Mouse (Mus musculus) G1E (cell line): ENCODE results near the gene Magi1. TPM values are rescaled to one million over a fixed set of nuclear protein-coding genes. Genes with fewer than 3 reads are reported as not detected.

Experiments used
- ATAC-seq: 2 replicates; pipeline ENCODE4 v1.8.0; 2016; ENCODE audit warnings: mild to moderate bottlenecking; ENCODE audit not compliant: insufficient number of reproducible peaks, poor library complexity, low FRiP score, severe bottlenecking; ENCODE audit errors: extremely low read depth
- DNase-seq: peaks from one replicate; pipeline ENCODE4 v3.0.0; 2012; ENCODE audit warnings: low spot score
- H3K27me3 ChIP-seq: 2 replicates; pipeline ENCODE4 v1.6.1; 2012; ENCODE audit warnings: mild to moderate bottlenecking, low read length, inconsistent platforms; ENCODE audit not compliant: insufficient read depth
- H3K36me3 ChIP-seq: replicated peaks from 2 replicates; pipeline ENCODE3; 2012; ENCODE audit warnings: mild to moderate bottlenecking, inconsistent platforms
- H3K4me1 ChIP-seq: 2 replicates; pipeline ENCODE4 v1.6.1; 2012; ENCODE audit warnings: low read depth, low read length, inconsistent platforms, mixed read lengths; ENCODE audit not compliant: insufficient read depth
- H3K4me3 ChIP-seq: 2 replicates; pipeline ENCODE4 v1.5.1; 2012; ENCODE audit warnings: low read depth, mild to moderate bottlenecking, inconsistent platforms, low read length, moderate library complexity, mixed read lengths
- H3K9me3 ChIP-seq: replicated peaks from 2 replicates; pipeline ENCODE4 v1.6.1; 2012; ENCODE audit warnings: inconsistent platforms
- CTCF ChIP-seq: IDR thresholded peaks from 2 replicates; pipeline ENCODE4 v1.5.1; 2012; ENCODE audit warnings: low read depth, low read length, inconsistent platforms, mixed read lengths
- GATA1 ChIP-seq: IDR thresholded peaks from 2 replicates; pipeline ENCODE4 v1.6.1; 2012; ENCODE audit warnings: borderline replicate concordance, low read length, inconsistent platforms, mixed read lengths
- GATA2 ChIP-seq: IDR thresholded peaks from 2 replicates; pipeline ENCODE4 v1.6.1; 2012; ENCODE audit warnings: low read depth, low read length, inconsistent platforms, borderline replicate concordance
- POLR2AphosphoS5 ChIP-seq: IDR thresholded peaks from 2 replicates; pipeline ENCODE4 v1.6.1; 2012; ENCODE audit warnings: low read depth, low read length, inconsistent platforms; ENCODE audit not compliant: insufficient replicate concordance
- TAL1 ChIP-seq: conservative IDR thresholded peaks from 2 replicates; pipeline ENCODE4 v1.6.1; 2012; ENCODE audit warnings: low read depth, low read length, inconsistent platforms, mixed read lengths
- polyA plus RNA-seq: library from polyadenylated mRNA; stranded (reverse); fragments of >175 nt; gene quantifications from 2 replicates; pipeline ENCODE4 v1.2.3, GENCODE M21; 2012
- total RNA-seq, 2 experiments: library from RNA; stranded (forward) in 1 of 2; stranded (reverse) in 1 of 2; fragments of 200-1000 nt in 1 of 2; fragments of >200 nt in 1 of 2; fragmentation: Nextera tagmentation in 1 of 2; gene quantifications; 2 replicates each; pipeline ENCODE4 v1.2.3; 2014 to 2017

Gene Magi1
- total and polyA plus RNA-seq, 3 experiments = 0.21 to 10.0 (median 1.6) TPM

GRCm38 (mm10) chr6:93893956-93894355, 389.8 kb downstream of the Magi1 start:
- TF ChIP-seq GATA1 (no peak), GATA2 (no peak), POLR2AphosphoS5 (no peak), CTCF (no peak), TAL1 (no peak)
- no peak for ATAC-seq

GRCm38 (mm10) chr6:93892922-93893321, 390.8 kb downstream of the Magi1 start:
- H3K4me1 ChIP-seq = no peaks in the 10 kb centered on the region
- no peak overlapping the region for H3K4me3 ChIP-seq
- TF ChIP-seq GATA1 (no peak), TAL1 (no peak), GATA2 (no peak), POLR2AphosphoS5 (no peak), CTCF (no peak)
- DNase-seq (no peak), ATAC-seq (no peak)
- H3K36me3 ChIP-seq = no peaks in the 10 kb centered on the region
- H3K9me3 ChIP-seq = 0 out of 2 replicates have a peak, but pooled peaks cover 4% of the 10 kb centered on the region
- H3K27me3 ChIP-seq = no peaks in the 10 kb centered on the region

More at GRCm38 (mm10) chr6:93893956-93894355, 389.8 kb downstream of the Magi1 start:
- Histone ChIP-seq H3K4me3 (no peak overlapping the region), H3K36me3 (no peaks in the 10 kb centered on the region), H3K4me1 (no peaks in the 10 kb centered on the region), H3K9me3 (0 out of 2 replicates have a peak, but pooled peaks cover 4% of the 10 kb centered on the region), H3K27me3 (no peaks in the 10 kb centered on the region)
- no peak for DNase-seq

GRCm38 (mm10) chr6:93890011-93890410, 393.7 kb downstream of the Magi1 start:
- no peak for ATAC-seq
- H3K9me3 ChIP-seq = 0 out of 2 replicates have a peak, but pooled peaks cover 2% of the 10 kb centered on the region
- TF ChIP-seq GATA2 (no peak), CTCF (no peak), POLR2AphosphoS5 (no peak), TAL1 (no peak), GATA1 (no peak)

GRCm38 (mm10) chr6:93877337-93877736, 406.4 kb downstream of the Magi1 start:
- DNase-seq (no peak), ATAC-seq (no peak)
- no peaks in the 10 kb centered on the region for H3K27me3 ChIP-seq
- peaks cover 9% of the 10 kb centered on the region; the same call in 1 of the 2 replicates for H3K9me3 ChIP-seq
- H3K36me3 ChIP-seq = no peaks in the 10 kb centered on the region
- peaks cover 9% of the 10 kb centered on the region for H3K4me1 ChIP-seq
- TF ChIP-seq GATA1 (no peak), POLR2AphosphoS5 (no peak), CTCF (no peak), GATA2 (no peak), TAL1 (no peak)
- H3K4me3 ChIP-seq = no peak overlapping the region

More at GRCm38 (mm10) chr6:93890011-93890410, 393.7 kb downstream of the Magi1 start:
- H3K27me3 ChIP-seq = no peaks in the 10 kb centered on the region
- no peak overlapping the region for H3K4me3 ChIP-seq
- no peaks in the 10 kb centered on the region for H3K4me1 ChIP-seq
- DNase-seq = no peak
- no peaks in the 10 kb centered on the region for H3K36me3 ChIP-seq

GRCm38 (mm10) chr6:93874936-93875335, 408.8 kb downstream of the Magi1 start:
- H3K27me3 ChIP-seq = no peaks in the 10 kb centered on the region
- DNase-seq = no peak
- no peak overlapping the region for H3K4me3 ChIP-seq
- peaks cover 9% of the 10 kb centered on the region; the same call in 1 of the 2 replicates for H3K9me3 ChIP-seq
- no peaks in the 10 kb centered on the region for H3K36me3 ChIP-seq
- no peak for ATAC-seq
- TF ChIP-seq GATA1 (no peak), CTCF (no peak), GATA2 (no peak), POLR2AphosphoS5 (no peak), TAL1 (no peak)
- peaks cover 10% of the 10 kb centered on the region for H3K4me1 ChIP-seq

- ATAC-seq (no peak), DNase-seq (no peak)
- Histone ChIP-seq H3K27me3 (no peaks in the 10 kb centered on the region), H3K4me3 (no peak overlapping the region), H3K9me3 (peaks cover 9% of the 10 kb centered on the region; the same call in 1 of the 2 replicates), H3K36me3 (no peaks in the 10 kb centered on the region), H3K4me1 (peaks cover 12% of the 10 kb centered on the region)
- no peak for TF ChIP-seq TAL1
- no peak for TF ChIP-seq POLR2AphosphoS5
- no peak for TF ChIP-seq GATA1
- no peak for TF ChIP-seq CTCF
- no peak for TF ChIP-seq GATA2
Observed at GRCm38 (mm10) chr6:93874376-93874775, 409.3 kb downstream of the Magi1 start.
